Mouse (Mus musculus): Measurements from ENCODE around the gene Dnah6.

- TF ChIP-seq POLR2A (IDR thresholded peaks at IDR 0.05; ENCODE audit: low read depth, low read length): peak; percentile 80
- TF ChIP-seq CTCF (IDR thresholded peaks at IDR 0.05; ENCODE audit: extremely low read depth, insufficient read length, insufficient replicate concordance, low read depth, low read length): no peak
These were observed 27.0 kb upstream of the Dnah6 start, which contains the start of gene Suclg1 for GRCm38 (mm10) chr6:73248237-73249048.
